8 mouse cellular contexts compared by ENCODE assay signal in the genomic region with DNA sequence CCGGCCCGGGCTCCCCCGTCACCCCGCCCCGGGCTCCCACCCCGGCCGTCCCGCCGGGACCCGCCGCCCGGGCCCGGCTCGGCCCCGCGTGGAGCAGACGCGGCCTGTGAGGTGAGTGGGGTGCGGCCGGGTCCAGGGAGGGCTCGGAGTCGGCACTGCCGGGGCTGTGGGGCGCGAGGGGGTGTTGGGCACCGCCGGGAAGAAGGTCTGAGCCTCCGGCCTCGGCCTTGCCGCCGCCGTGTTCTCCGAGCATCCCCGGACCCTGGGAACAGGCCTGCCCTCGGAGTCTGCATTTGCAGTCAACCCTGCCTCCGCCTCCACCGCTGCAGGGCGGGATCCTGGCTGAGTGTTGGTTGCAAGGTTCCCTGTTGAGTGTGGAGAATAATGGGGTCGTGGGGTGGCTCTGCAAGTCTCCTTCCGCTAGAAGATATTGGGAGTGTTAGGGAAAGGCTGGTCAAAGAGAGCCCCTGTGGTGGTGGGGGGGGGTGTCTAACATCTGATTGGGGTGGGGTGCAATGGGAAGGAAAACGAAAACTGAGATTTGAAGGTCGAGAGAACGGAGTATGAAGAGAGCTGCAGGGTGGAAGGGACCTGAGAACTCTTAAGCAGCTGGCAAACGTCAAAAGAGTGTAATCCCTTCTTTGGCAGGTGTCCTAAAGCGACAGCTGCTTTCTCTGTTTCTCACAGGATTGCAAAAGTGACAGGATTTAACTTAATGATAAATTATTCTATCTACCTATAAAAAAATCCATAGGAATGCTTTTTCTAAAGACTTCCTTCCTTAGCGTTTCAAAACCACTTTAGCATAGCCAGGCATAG. TPM values are rescaled to one million over a fixed set of nuclear protein-coding genes. Genes with fewer than 3 reads are reported as not detected.
DNase-seq lines count a peak whose midpoint lies in the region; ATAC-seq and TF ChIP-seq lines count a peak whose summit lies in the region.

No protein-coding gene starts in this region.

- peak overlapping the region; percentile 77 for H3K9ac ChIP-seq in hindbrain, embryonic 16.5 days (ENCODE audit: low read depth, low read length)
- peak overlapping the region; percentile 85 for H3K9ac ChIP-seq in midbrain, embryonic 12.5 days (replicated peaks)

- no peak overlapping the region for H3K27ac ChIP-seq in cerebellum, adult 2 months (ENCODE audit: insufficient read depth, low read length)
- H3K27ac ChIP-seq in hindbrain, embryonic 16.5 days (ENCODE audit: low read depth, low read length), result peak overlapping the region; percentile 89
- peak overlapping the region; percentile 93 for H3K27ac ChIP-seq in midbrain, embryonic 12.5 days (replicated peaks)

- no peaks in the 10 kb centered on the region for H3K27me3 ChIP-seq in cerebellum, adult 2 months (ENCODE audit: control insufficient read depth, insufficient read depth, low read length)
- no peaks in the 10 kb centered on the region for H3K27me3 ChIP-seq in hindbrain, embryonic 16.5 days (replicated peaks; ENCODE audit: control insufficient read depth, insufficient read depth, low read length)
- H3K27me3 ChIP-seq in midbrain, embryonic 12.5 days, result no peaks in the 10 kb centered on the region

- no peak for DNase-seq in cerebellum, adult 2 months
- DNase-seq in cerebellum, postnatal 25 days, result no peak
- peak; percentile 72 for DNase-seq in 3T3-L1 (ENCODE audit: low read depth, low spot score)
- peak; percentile 80 for DNase-seq in embryo, embryonic 9.5 days (ENCODE audit: extremely low spot score)
- no peak for DNase-seq in spleen, postnatal 4 days (ENCODE audit: low spot score in 2 of 2)
- no peak for DNase-seq in cerebellum, adult 11 months

- H3K9me3 ChIP-seq in hindbrain, embryonic 16.5 days (ENCODE audit: control insufficient read depth, low read length), result no peaks in the 10 kb centered on the region
- H3K9me3 ChIP-seq in midbrain, embryonic 12.5 days, result no peaks in the 10 kb centered on the region

- no peak for TF ChIP-seq POLR2A in cerebellum, adult 2 months (IDR thresholded peaks at IDR 0.05; ENCODE audit: borderline replicate concordance, insufficient read depth, low read length)

- peak overlapping the region; percentile 10 for H3K4me3 ChIP-seq in cerebellum, adult 2 months (replicated peaks; ENCODE audit: insufficient read depth, low read depth, low read length)
- peak overlapping the region; percentile 83 for H3K4me3 ChIP-seq in hindbrain, embryonic 16.5 days (ENCODE audit: low read length)
- H3K4me3 ChIP-seq in midbrain, embryonic 12.5 days, result peak overlapping the region; percentile 79

- WGBS in cerebellum, adult 2 months, result under 1% methylated on average over 43 of the region's 46 CpGs
- under 1% methylated on average over 41 of the region's 46 CpGs for WGBS in hindbrain, embryonic 16.5 days
- WGBS in midbrain, embryonic 12.5 days, result 1% methylated on average over 32 of the region's 46 CpGs

- H3K4me1 ChIP-seq in cerebellum, adult 2 months (ENCODE audit: control insufficient read depth, insufficient read depth, low read length), result peaks cover 3% of the 10 kb centered on the region; the same call in 1 of the 2 replicates
- H3K4me1 ChIP-seq in hindbrain, embryonic 16.5 days (ENCODE audit: control insufficient read depth, insufficient read depth, low read depth, low read length), result peaks cover 17% of the 10 kb centered on the region
- peaks cover 41% of the 10 kb centered on the region for H3K4me1 ChIP-seq in midbrain, embryonic 12.5 days

- ATAC-seq in hindbrain, embryonic 16.5 days, result no peak; the same call in 1 of the 2 replicates
- ATAC-seq in midbrain, embryonic 12.5 days (ENCODE audit: low FRiP score, low read depth), result no peak; the same call in 1 of the 2 replicates

- H3K4me2 ChIP-seq in hindbrain, embryonic 16.5 days (ENCODE audit: low read length), result peak overlapping the region; percentile 100
- H3K4me2 ChIP-seq in midbrain, embryonic 12.5 days (replicated peaks), result peak overlapping the region; percentile 91

- H3K36me3 ChIP-seq in hindbrain, embryonic 16.5 days (ENCODE audit: control insufficient read depth, insufficient read depth, low read length), result 0 out of 2 replicates have a peak, but pooled peaks cover 2% of the 10 kb centered on the region
- H3K36me3 ChIP-seq in midbrain, embryonic 12.5 days, result peaks cover 32% of the 10 kb centered on the region

- no peak for TF ChIP-seq CTCF in cerebellum, adult 2 months (IDR thresholded peaks at IDR 0.05; ENCODE audit: borderline replicate concordance, insufficient read depth, low read depth, low read length)

RNA-seq across cellular contexts. Expression of a gene that starts 0.4 kb away (rescaled TPM):
- polyA plus RNA-seq in cerebellum, adult 2 months (2012; rRNA removed), result 1.2 and 1.5 TPM in 2 replicates
- polyA plus RNA-seq in hindbrain, embryonic 16.5 days (2015; fragmentation: Nextera tagmentation; extraction: Ambion mirVana), result 7.2 and 9.5 TPM in 2 replicates
- 61.0 and 67.7 TPM in 2 replicates for polyA plus RNA-seq in midbrain, embryonic 12.5 days (2016; fragmentation: Nextera tagmentation; extraction: Ambion mirVana)

RNA-seq across cellular contexts. Expression of a gene that starts 0.5 kb away (rescaled TPM):
- 11.1 and 11.9 TPM in 2 replicates for polyA plus RNA-seq in cerebellum, adult 2 months (2012; rRNA removed)
- 67.4 and 82.0 TPM in 2 replicates for polyA plus RNA-seq in hindbrain, embryonic 16.5 days (2015; fragmentation: Nextera tagmentation; extraction: Ambion mirVana)
- polyA plus RNA-seq in midbrain, embryonic 12.5 days (2016; fragmentation: Nextera tagmentation; extraction: Ambion mirVana), result 159 and 171 TPM in 2 replicates

RNA-seq across cellular contexts. Expression of a gene that starts 7.6 kb away (rescaled TPM):
- polyA plus RNA-seq in cerebellum, adult 2 months (2012; rRNA removed), result 44.0 and 44.8 TPM in 2 replicates
- 17.7 and 19.9 TPM in 2 replicates for polyA plus RNA-seq in hindbrain, embryonic 16.5 days (2015; fragmentation: Nextera tagmentation; extraction: Ambion mirVana)
- 19.0 and 19.7 TPM in 2 replicates for polyA plus RNA-seq in midbrain, embryonic 12.5 days (2016; fragmentation: Nextera tagmentation; extraction: Ambion mirVana)

RNA-seq across cellular contexts. Expression of a gene that starts 12.0 kb away (rescaled TPM):
- polyA plus RNA-seq in cerebellum, adult 2 months (2012; rRNA removed), result 5.4 and 8.0 TPM in 2 replicates
- polyA plus RNA-seq in hindbrain, embryonic 16.5 days (2015; fragmentation: Nextera tagmentation; extraction: Ambion mirVana), result 0.61 and 0.82 TPM in 2 replicates
- 0.55 and 0.71 TPM in 2 replicates for polyA plus RNA-seq in midbrain, embryonic 12.5 days (2016; fragmentation: Nextera tagmentation; extraction: Ambion mirVana)

RNA-seq across cellular contexts. Expression of a gene that starts 12.1 kb away (rescaled TPM):
- not detected in 2 replicates for polyA plus RNA-seq in cerebellum, adult 2 months (2012; rRNA removed)
- not detected in 2 replicates for polyA plus RNA-seq in hindbrain, embryonic 16.5 days (2015; fragmentation: Nextera tagmentation; extraction: Ambion mirVana)
- polyA plus RNA-seq in midbrain, embryonic 12.5 days (2016; fragmentation: Nextera tagmentation; extraction: Ambion mirVana), result not detected in 2 replicates

Comparison
In these comparisons a context has a peak if more than half of its experiments do, and no peak if none do; other contexts are left out.
1. DNase-seq: peak in 3T3-L1 (single experiment) and embryo, embryonic 9.5 days (single experiment); none in cerebellum, adult 2 months (0 of 2), cerebellum, postnatal 25 days (0 of 2), spleen, postnatal 4 days (0 of 2) and cerebellum, adult 11 months (single experiment).
2. H3K4me3 ChIP-seq: peak in every context shown above with its lines; median percentile 83 in hindbrain, embryonic 16.5 days; 79 in midbrain, embryonic 12.5 days; 10 in cerebellum, adult 2 months.